Mouse (Mus musculus): ENCODE data around the gene Dram1. TPM values are rescaled to one million over a fixed set of nuclear protein-coding genes. Genes with fewer than 3 reads are reported as not detected.

Dram1 gene
- polyA plus RNA-seq (2017; shearing (Covaris generic)) = 1.2 TPM

GRCm38 (mm10) chr10:88379013-88379885 lies at the start of gene Dram1, which contains the start of gene Gnptab:
Dram1 (minus strand) TSS chr10:88379080.
Gnptab (plus strand) TSS chr10:88379132.

Other genes with a start within 250 kb of the Dram1 start
- gene Parpbp, start 232.1 kb downstream of the Dram1 start, polyA plus RNA-seq (2017; shearing (Covaris generic)) = 1.5 TPM
- 36.5 TPM for gene Nup37, start 232.1 kb downstream of the Dram1 start, polyA plus RNA-seq (2017; shearing (Covaris generic))
- gene Washc3, start 178.0 kb downstream of the Dram1 start, polyA plus RNA-seq (2017; shearing (Covaris generic)) = 98.9 TPM
- gene Gnptab, start 52 bp upstream of the Dram1 start, polyA plus RNA-seq (2017; shearing (Covaris generic)) = 7.5 TPM
- not detected for gene Sycp3, start 80.5 kb upstream of the Dram1 start, polyA plus RNA-seq (2017; shearing (Covaris generic))
- gene Chpt1, start 125.0 kb upstream of the Dram1 start, polyA plus RNA-seq (2017; shearing (Covaris generic)) = 2.1 TPM
- gene Mybpc1, start 226.1 kb upstream of the Dram1 start, polyA plus RNA-seq (2017; shearing (Covaris generic)) = not detected